Mouse (Mus musculus): ENCODE data around the gene Plk5. TPM values are rescaled to one million over a fixed set of nuclear protein-coding genes. Genes with fewer than 3 reads are reported as not detected.

Gene Plk5
- polyA plus RNA-seq, 1 experiment from 2014 or later: 0.18 TPM

DNA sequence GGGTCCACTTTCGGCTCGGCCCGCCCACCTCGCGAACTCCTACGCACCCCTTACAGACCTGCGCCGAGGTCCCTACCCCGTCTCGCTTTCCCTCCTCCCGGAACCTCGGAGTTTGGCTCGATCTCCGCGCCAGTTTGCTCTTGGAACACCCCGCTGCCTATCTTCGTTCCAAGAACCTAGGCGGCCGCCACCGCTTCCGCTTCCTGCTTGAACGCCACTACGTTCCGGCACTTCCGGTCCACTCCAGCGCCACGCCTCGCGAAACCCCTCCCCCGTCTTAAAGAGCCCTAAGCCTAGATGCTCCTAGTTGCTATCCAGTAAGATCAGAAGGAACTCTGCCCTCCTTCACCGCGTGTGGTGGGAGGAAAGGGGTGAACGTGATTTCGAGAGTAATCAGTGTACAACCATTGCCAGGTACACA lies 35.9 kb upstream of the Plk5 start, which contains the start of gene 2310011J03Rik:
TSS of gene 2310011J03Rik (minus strand) at position 198 of the 421 bp plus-strand sequence.
- Histone ChIP-seq H3K4me3 (ENCODE audit: low read depth, low read length) (peak within 1 kb of the TSS; percentile 74), H3K36me3 (ENCODE audit: control insufficient read depth, insufficient read depth) (peaks cover 5% of the 10 kb centered on the region; the same call in 1 of the 2 replicates), H3K9ac (ENCODE audit: low read depth, low read length) (peak within 1 kb of the TSS; percentile 88), H3K27me3 (ENCODE audit: control insufficient read depth, insufficient read depth, low read depth, low read length) (peaks cover 15% of the 10 kb centered on the region), H3K9me3 (replicated peaks; ENCODE audit: control insufficient read depth, low read length) (no peaks in the 10 kb centered on the region), H3K4me2 (ENCODE audit: low read depth, low read length) (peak within 1 kb of the TSS; percentile 73), H3K27ac (ENCODE audit: low read length) (peak within 1 kb of the TSS; percentile 87), H3K4me1 (ENCODE audit: control insufficient read depth, low read depth, low read length) (peaks cover 78% of the 10 kb centered on the region)
- ATAC-seq (ENCODE audit: low read depth): peak; percentile 59
- WGBS (ENCODE audit: insufficient replicate concordance): under 1% methylated on average over 34 of the region's 34 CpGs

GRCm38 (mm10) chr10:80321014-80321669 lies 35.1 kb upstream of the Plk5 start:
- ATAC-seq (ENCODE audit: low read depth): no peak
- H3K9me3 ChIP-seq (replicated peaks; ENCODE audit: control insufficient read depth, low read length): no peaks in the 10 kb centered on the region
- H3K4me3 ChIP-seq (ENCODE audit: low read depth, low read length): no peak overlapping the region
- H3K27ac ChIP-seq (ENCODE audit: low read length): peak overlapping the region; percentile 28
- peaks cover 5% of the 10 kb centered on the region; the same call in 1 of the 2 replicates for H3K36me3 ChIP-seq (ENCODE audit: control insufficient read depth, insufficient read depth)
- H3K9ac ChIP-seq (ENCODE audit: low read depth, low read length): peak overlapping the region; percentile 22; the same call in 1 of the 2 replicates
- H3K4me1 ChIP-seq (ENCODE audit: control insufficient read depth, low read depth, low read length): peaks cover 76% of the 10 kb centered on the region
- 54% methylated on average over 6 of the region's 6 CpGs for WGBS (ENCODE audit: insufficient replicate concordance)
- H3K4me2 ChIP-seq (ENCODE audit: low read depth, low read length): peak overlapping the region; percentile 73; the same call in 1 of the 2 replicates
- H3K27me3 ChIP-seq (ENCODE audit: control insufficient read depth, insufficient read depth, low read depth, low read length): peaks cover 7% of the 10 kb centered on the region

GRCm38 (mm10) chr10:80321670-80322581 lies 34.3 kb upstream of the Plk5 start:
- peak overlapping the region; percentile 77 for H3K4me3 ChIP-seq (ENCODE audit: low read depth, low read length)
- H3K4me1 ChIP-seq (ENCODE audit: control insufficient read depth, low read depth, low read length): peaks cover 68% of the 10 kb centered on the region
- H3K9me3 ChIP-seq (replicated peaks; ENCODE audit: control insufficient read depth, low read length): no peaks in the 10 kb centered on the region
- peaks cover 3% of the 10 kb centered on the region for H3K27me3 ChIP-seq (ENCODE audit: control insufficient read depth, insufficient read depth, low read depth, low read length)
- peak overlapping the region; percentile 28; the same call in 1 of the 2 replicates for H3K27ac ChIP-seq (ENCODE audit: low read length)
- peak overlapping the region; percentile 100 for H3K4me2 ChIP-seq (ENCODE audit: low read depth, low read length)
- H3K36me3 ChIP-seq (ENCODE audit: control insufficient read depth, insufficient read depth): peaks cover 5% of the 10 kb centered on the region; the same call in 1 of the 2 replicates
- no peak for ATAC-seq (ENCODE audit: low read depth)
- WGBS (ENCODE audit: insufficient replicate concordance): 90% methylated on average over 21 of the region's 21 CpGs
- no peak overlapping the region for H3K9ac ChIP-seq (ENCODE audit: low read depth, low read length)

- under 1% methylated on average over 28 of the region's 28 CpGs for WGBS (ENCODE audit: insufficient replicate concordance)
- H3K27ac ChIP-seq (ENCODE audit: low read length): peak overlapping the region; percentile 87
- H3K4me3 ChIP-seq (ENCODE audit: low read depth, low read length): peak overlapping the region; percentile 77
- peaks cover 59% of the 10 kb centered on the region for H3K4me1 ChIP-seq (ENCODE audit: control insufficient read depth, low read depth, low read length)
- no peaks in the 10 kb centered on the region for H3K27me3 ChIP-seq (ENCODE audit: control insufficient read depth, insufficient read depth, low read depth, low read length)
- no peak; the same call in none of the 2 replicates for ATAC-seq (ENCODE audit: low read depth)
- H3K36me3 ChIP-seq (ENCODE audit: control insufficient read depth, insufficient read depth): peaks cover 5% of the 10 kb centered on the region; the same call in 1 of the 2 replicates
- no peaks in the 10 kb centered on the region for H3K9me3 ChIP-seq (replicated peaks; ENCODE audit: control insufficient read depth, low read length)
- peak overlapping the region; percentile 75 for H3K9ac ChIP-seq (ENCODE audit: low read depth, low read length)
- peak overlapping the region; percentile 100 for H3K4me2 ChIP-seq (ENCODE audit: low read depth, low read length)
These were observed 33.4 kb upstream of the Plk5 start for GRCm38 (mm10) chr10:80322811-80323211.

DNA sequence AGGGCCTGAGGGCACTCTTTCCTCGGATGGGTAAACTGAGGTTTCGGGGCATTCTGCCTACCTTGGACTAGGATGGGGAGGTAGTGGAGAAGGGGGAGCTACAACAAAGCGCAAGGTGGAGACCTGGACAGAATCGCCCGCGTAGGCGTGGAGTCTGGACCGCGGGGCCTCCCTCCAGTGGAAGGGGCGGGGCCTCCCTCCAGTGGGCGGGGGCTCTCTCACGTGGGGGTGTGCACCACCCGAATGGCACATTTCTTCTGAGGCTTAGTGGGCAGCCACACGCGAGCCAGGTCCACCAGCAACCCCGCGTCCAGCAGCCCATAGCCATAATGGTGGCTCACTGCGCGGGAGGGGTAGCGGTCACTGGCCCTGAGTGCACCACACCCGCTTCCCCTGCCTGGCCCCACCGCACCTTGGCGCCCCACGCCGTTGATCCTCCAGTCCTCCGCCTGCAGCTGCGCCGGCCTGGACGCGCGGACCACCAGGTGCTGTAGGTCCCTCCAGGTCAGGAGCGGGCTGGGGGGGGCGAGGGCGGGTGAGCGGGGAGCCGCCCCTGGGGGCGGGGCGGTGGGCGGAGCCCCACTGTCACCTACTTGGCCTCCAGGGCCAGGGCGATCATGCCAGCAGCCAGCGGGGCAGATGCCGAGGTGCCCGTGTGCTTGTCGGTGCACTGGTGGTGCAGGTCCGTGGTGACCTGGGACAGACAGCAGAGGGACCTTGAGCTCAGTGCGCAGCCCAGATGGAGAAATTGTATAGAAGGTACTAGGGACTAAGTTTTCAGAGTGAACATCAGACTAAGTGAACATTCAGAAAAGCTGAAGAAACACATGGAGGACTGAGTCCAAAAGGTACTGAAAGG lies 32.8 kb upstream of the Plk5 start:
- Histone ChIP-seq H3K27ac (ENCODE audit: low read length) (peak overlapping the region; percentile 87), H3K4me1 (ENCODE audit: control insufficient read depth, low read depth, low read length) (peaks cover 56% of the 10 kb centered on the region), H3K27me3 (ENCODE audit: control insufficient read depth, insufficient read depth, low read depth, low read length) (no peaks in the 10 kb centered on the region), H3K4me2 (ENCODE audit: low read depth, low read length) (peak overlapping the region; percentile 100), H3K4me3 (ENCODE audit: low read depth, low read length) (peak overlapping the region; percentile 77), H3K9ac (ENCODE audit: low read depth, low read length) (peak overlapping the region; percentile 75), H3K36me3 (ENCODE audit: control insufficient read depth, insufficient read depth) (peaks cover 3% of the 10 kb centered on the region; the same call in 1 of the 2 replicates), H3K9me3 (replicated peaks; ENCODE audit: control insufficient read depth, low read length) (no peaks in the 10 kb centered on the region)
- peak; percentile 74 for ATAC-seq (ENCODE audit: low read depth)
- under 1% methylated on average over 46 of the region's 46 CpGs for WGBS (ENCODE audit: insufficient replicate concordance)

DNA sequence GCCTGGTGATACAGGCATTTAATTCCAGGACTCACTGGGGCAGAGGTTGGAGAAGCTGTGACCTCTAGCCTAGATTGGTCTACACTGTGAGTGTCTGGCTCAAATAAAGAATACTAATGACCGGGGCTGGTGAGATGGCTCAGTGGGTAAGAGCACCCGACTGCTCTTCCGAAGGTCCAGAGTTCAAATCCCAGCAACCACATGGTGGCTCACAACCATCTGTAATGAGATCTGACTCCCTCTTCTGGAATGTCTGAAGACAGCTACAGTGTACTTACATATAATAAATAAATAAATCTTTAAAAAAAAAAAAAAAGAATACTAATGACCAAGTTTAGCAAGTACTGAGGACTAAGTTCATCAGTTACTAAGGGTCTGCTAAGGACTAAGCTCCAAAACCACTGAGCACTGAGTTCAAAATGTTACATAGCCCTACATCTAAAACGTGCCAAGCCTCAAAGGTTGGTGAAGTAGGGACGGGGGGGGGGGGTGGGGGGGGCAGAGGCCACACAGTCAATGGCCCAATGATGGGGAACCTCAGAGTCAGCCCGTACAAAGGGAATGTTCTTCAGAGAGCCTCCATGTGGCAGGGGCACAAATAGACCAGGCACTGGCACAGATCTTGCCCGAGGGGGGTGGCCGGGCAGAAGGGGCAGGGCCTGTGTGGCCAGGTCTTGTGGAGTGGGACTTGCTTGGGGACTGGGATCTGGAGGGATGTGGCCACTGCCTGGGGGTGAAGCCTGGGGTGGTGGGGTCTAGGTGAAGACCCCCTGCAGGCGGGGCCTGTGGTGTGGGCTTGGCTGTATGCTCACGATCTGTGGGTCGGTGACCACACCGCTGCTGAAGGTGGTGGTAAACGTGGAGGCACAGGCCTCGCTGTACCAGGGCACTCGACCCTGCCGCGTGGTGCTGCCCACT lies 31.9 kb upstream of the Plk5 start:
- Histone ChIP-seq H3K9me3 (replicated peaks; ENCODE audit: control insufficient read depth, low read length) (no peaks in the 10 kb centered on the region), H3K4me3 (ENCODE audit: low read depth, low read length) (peak overlapping the region; percentile 77; the same call in 1 of the 2 replicates), H3K4me1 (ENCODE audit: control insufficient read depth, low read depth, low read length) (peaks cover 52% of the 10 kb centered on the region), H3K36me3 (ENCODE audit: control insufficient read depth, insufficient read depth) (no peaks in the 10 kb centered on the region), H3K9ac (ENCODE audit: low read depth, low read length) (peak overlapping the region; percentile 75), H3K4me2 (ENCODE audit: low read depth, low read length) (peak overlapping the region; percentile 100), H3K27me3 (ENCODE audit: control insufficient read depth, insufficient read depth, low read depth, low read length) (no peaks in the 10 kb centered on the region), H3K27ac (ENCODE audit: low read length) (peak overlapping the region; percentile 87)
- WGBS (ENCODE audit: insufficient replicate concordance): 65% methylated on average over 17 of the region's 17 CpGs
- no peak for ATAC-seq (ENCODE audit: low read depth)

DNA sequence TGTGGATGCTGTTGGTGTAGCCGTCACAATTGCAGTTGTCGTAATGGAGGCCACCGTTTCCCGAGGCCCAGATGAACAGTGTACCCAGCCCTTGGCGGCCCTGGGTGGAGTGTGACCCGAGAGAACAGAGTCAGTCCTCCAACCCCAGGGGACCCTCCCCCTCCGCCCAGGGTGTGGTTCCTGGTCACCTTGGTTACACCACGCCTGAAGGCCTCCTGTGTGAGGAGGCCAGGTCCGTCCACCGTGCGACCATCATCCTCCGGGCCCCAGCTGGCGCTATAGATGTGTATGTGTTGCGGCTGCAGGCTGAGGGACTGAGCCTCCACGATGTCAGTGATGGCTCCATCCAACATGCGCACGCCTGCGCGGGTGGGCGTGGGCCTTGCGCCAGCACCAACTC lies 31.2 kb upstream of the Plk5 start:
- H3K4me3 ChIP-seq (ENCODE audit: low read depth, low read length): no peak overlapping the region
- peaks cover 54% of the 10 kb centered on the region for H3K4me1 ChIP-seq (ENCODE audit: control insufficient read depth, low read depth, low read length)
- H3K36me3 ChIP-seq (ENCODE audit: control insufficient read depth, insufficient read depth): no peaks in the 10 kb centered on the region
- H3K9ac ChIP-seq (ENCODE audit: low read depth, low read length): no peak overlapping the region
- no peaks in the 10 kb centered on the region for H3K27me3 ChIP-seq (ENCODE audit: control insufficient read depth, insufficient read depth, low read depth, low read length)
- WGBS (ENCODE audit: insufficient replicate concordance): 75% methylated on average over 21 of the region's 21 CpGs
- no peak overlapping the region for H3K4me2 ChIP-seq (ENCODE audit: low read depth, low read length)
- H3K27ac ChIP-seq (ENCODE audit: low read length): no peak overlapping the region
- H3K9me3 ChIP-seq (replicated peaks; ENCODE audit: control insufficient read depth, low read length): no peaks in the 10 kb centered on the region
- no peak for ATAC-seq (ENCODE audit: low read depth)
